Mouse (Mus musculus) bone marrow macrophage, adult 2 months (primary cell): ENCODE measurements around the gene Ctsl.

ENCODE experiments used
- CTCF ChIP-seq: IDR thresholded peaks from 2 replicates; pipeline ENCODE4 v1.5.1; 2012; ENCODE audit warnings: low read depth, mild to moderate bottlenecking, low read length, moderate library complexity
- POLR2A ChIP-seq: IDR thresholded peaks from 2 replicates; pipeline ENCODE4 v1.6.1; 2012; ENCODE audit warnings: mild to moderate bottlenecking, low read depth, low read length, borderline replicate concordance

GRCm38 (mm10) chr13:64320334-64320733 lies 50.4 kb downstream of the Ctsl start:
- TF ChIP-seq CTCF (no peak), POLR2A (no peak)
